Mouse (Mus musculus) ES-Bruce4 (cell line): Measurements from ENCODE around the gene Aadacl3.

Experiments
- CTCF ChIP-seq: IDR thresholded peaks from one replicate; pipeline ENCODE4 v1.8.1; 2011; ENCODE audit warnings: low read depth, low read length
- EP300 ChIP-seq: IDR thresholded peaks from 2 replicates; pipeline ENCODE4 v1.6.1; 2011; ENCODE audit warnings: low read depth, low read length; ENCODE audit not compliant: insufficient read depth

DNA sequence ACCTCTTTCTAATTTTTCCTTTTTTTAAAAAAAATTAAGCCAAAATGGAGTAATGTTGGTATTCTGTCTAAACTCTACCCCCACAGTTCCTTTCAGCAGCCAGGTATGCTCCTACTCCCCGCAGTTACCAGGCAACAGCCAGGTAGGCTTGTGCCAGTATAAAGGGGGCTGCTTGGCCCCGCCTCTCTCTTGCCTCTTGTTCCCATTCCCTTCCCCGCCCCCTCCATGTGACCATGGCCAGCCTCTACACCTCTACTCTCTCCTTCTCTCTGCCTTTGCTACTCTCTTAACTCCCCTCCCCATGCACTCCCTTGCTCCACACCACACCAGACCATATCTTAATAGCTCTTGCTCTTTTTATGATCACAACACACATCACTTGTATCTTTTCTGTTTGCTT, 57.3 kb downstream of the Aadacl3 start:
- TF ChIP-seq EP300 (no peak), CTCF (no peak)
